Mouse (Mus musculus) liver, adult 2 months (tissue): ENCODE results near the gene Acad10.

Experiments used
- CTCF ChIP-seq: fragments of 200-500 bp; IDR thresholded peaks from 2 replicates; pipeline ENCODE4 v1.5.1; 2011; ENCODE audit warnings: low read depth, low read length, control low read depth
- POLR2A ChIP-seq: fragments of 200-500 bp; IDR thresholded peaks from 2 replicates; pipeline ENCODE4 v1.6.1; 2011; ENCODE audit warnings: low read length, control low read depth; ENCODE audit not compliant: insufficient read depth; ENCODE audit errors: extremely low read depth

DNA sequence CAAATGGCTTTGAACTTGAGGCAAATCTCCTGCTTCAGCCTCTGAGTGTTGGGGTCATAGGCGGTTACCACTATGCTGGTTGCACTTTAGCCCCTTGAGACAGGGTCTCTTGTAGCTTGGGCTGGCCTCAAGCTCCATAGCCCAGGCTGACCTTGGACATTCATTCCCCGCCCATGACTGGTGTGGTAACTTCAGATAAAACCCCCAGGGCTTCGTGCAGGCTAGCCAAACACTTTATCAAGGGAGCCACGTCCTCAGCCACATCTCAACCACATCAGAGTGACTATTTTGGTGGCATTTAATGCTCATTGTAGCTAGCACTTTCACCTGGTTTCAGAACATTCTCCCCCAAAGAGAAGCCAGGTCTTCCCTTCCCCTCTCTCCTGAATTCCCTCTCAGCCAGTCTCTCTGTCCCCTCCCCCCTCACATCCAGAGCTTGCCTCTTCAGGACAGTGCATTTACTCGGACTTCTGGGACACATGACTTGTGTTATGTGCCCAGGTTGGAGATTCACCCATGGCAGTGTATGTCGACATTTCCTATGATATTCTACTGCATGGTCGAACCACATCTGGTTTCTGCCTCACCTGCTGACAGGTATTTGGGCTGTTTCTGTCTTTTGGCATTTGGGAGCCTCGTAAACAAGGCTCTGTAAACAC, 40.9 kb upstream of the Acad10 start:
- TF ChIP-seq POLR2A (no peak), CTCF (no peak)
